Mouse (Mus musculus): ENCODE measurements around the gene Haus8.
"Not testable (repeated sequence)": the region's sequence is repeated elsewhere in the genome, so short reads cannot be mapped to it uniquely, and the experiment has no call there.

The Haus8 gene

DNA sequence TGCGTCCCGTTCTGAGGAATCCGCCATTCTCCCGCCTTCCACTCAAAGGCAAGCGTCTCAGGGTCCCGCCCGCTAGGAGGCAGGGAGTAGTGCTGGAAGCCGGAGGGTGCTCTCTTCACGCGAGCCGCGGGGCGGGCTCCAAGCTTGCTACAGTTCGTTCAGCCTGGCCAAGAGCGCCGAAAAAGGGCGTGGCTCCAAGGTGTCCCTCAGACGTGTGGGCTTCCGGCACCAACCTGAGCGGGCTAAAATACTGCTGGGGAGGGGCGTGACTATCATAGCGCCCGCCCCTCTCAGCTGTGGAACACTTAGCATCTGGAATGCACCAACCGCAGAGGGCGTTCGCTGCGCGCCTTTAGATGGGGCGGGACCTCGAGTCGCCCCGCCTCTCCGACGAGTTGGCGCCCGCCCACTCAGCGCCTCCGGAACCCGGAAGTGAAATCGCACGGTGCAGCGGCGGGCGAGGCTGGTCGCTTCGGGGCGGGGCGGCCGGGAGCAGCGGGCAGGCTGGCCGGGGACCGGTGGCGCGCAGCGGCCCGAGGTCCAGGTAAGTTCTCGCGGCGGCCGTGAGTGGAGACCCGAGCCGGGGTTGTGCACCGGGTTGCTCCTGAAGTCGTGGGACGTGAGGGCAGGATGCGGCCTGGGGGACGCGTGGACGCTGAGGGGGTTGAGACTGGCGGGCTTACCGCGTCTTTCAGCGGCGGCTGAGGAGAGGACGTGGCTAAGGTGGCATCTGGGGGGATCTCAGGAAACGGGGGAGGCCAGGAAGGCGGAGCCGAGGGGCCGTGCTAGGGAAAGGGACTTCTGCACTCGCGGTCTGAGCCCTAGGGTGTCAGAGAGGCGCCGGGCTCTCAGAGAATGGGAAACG, at the start of gene Haus8, which contains the start of gene Myo9b:
Haus8 (minus strand) TSS at position 649 of the 865 bp plus-strand sequence.
Myo9b (plus strand) TSS at position 429 of the 865 bp plus-strand sequence.
- DNase-seq, result peak; percentile 92

DNA sequence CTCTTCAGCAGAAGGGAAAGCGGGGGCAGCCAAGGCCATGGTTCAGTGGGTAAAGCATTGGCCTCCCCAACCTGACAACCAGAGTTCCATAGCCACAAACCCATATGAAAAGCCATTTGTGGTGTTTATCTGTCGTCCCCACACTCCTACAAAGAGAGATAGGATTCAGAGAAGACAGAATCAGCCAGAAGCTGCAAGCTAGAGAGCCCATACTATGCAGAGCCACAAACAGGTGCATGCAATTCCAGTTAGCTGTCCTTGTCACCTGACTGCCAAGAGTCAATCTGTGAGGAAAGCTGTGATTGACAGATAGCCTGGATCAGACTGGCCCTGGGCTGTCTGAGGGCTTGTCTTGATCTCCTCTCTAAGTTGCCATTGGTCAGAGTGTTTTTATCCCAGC, 47.0 kb upstream of the Haus8 start:
- not testable (repeated sequence) for DNase-seq

DNA sequence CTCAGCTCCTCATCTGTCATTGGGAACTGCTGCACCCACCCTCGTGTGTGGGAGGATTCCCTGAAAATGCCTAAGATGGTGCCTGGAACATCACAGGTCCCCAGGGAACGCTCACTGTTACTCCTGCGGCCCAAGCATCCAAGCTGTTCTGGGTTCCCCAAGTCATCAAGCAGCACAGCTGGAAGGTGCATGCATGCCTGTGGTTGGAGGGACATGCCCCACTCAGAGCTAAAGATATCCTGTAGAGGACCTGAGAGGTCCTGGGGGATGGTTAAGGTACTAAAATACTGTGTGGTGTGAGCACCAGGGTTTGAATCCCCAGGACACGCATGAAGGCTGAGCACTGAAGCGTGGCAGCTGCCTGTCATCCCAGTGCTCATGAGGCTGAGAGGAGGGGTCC, 45.9 kb upstream of the Haus8 start:
- not testable (repeated sequence) for DNase-seq

DNA sequence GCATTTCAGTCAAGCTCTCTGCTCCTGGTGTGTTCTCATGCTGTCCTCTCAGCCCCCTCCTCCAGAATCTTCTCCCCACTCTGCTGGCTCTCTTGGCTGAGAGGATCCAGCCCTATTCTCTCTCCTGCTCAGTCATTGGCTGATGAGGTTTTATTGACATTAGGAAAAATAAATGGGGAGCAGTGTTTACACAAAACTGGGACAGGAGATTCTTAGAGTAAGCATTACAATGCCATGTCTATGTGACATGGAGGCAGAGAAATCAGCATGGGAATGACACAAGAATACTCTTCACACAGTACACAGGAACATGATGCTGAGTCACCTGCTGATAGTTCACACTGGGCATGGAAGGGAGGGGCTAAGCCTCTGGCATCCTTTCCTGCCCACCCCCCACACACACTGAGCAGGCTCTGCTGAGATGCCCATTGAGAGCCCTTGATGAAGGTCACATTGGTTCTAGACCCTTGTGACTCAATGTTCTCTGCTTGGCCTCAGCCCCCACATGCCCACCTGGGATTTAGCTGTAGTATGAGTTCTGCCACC, 43.8 kb upstream of the Haus8 start:
- DNase-seq, result no peak

DNA sequence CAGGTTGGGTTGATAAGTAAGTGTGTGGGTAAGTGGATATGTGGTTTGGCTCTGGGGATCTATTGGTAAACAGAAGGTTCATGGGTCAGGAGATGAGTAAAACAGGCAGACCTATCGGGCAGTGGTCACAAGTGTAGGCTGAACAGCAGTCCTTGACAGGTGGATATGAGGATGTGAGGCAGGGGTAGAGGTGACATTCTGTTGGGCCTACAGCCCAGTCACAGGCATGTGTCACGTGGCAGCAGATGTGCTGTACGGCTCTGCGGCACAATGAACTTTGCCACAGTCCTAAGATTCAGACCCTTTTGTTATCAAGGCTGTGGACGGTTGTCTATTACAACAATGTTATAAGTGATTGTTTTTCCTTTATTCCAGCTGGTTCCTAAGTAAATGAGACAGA, 43.2 kb upstream of the Haus8 start:
- no peak for DNase-seq

DNA sequence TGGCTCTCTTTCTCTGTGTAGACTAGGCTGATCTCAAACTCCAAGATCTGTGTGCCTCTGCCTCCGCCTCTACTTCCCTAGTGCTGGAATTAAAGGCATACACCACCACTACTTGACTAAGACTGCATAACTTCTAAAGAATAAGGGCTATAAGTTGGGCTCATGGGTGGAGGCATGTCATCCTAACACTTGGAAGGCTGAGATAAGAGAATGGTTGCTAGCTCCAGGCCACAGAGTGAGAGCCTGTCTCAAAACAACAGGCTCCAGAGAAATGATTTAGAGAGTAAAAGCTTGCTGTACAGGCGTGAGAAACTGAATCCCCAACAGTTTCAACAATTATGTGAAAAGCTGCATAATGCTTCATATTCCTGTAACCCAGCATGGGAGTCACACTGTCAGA, 41.2 kb upstream of the Haus8 start:
- no peak for DNase-seq

DNA sequence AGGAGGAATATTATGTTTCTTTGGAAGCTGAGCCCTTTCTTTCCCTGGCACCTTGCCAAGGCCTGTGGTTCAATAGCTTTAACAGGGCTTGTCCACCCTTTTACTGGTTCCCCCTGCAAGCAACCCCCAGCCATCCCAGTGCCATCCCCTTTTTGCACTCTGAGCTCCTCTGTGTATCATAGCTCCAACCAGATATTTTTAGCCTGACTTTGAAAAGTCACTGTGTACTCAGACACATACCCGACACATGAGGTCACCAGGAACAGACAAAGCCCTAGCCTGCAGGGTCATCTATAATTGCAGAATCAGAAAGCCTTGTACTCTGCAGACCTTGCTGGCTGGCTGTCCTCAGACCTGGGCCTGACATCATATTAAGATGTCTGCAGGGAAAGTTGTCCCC, 40.0 kb upstream of the Haus8 start:
- DNase-seq, result no peak

DNA sequence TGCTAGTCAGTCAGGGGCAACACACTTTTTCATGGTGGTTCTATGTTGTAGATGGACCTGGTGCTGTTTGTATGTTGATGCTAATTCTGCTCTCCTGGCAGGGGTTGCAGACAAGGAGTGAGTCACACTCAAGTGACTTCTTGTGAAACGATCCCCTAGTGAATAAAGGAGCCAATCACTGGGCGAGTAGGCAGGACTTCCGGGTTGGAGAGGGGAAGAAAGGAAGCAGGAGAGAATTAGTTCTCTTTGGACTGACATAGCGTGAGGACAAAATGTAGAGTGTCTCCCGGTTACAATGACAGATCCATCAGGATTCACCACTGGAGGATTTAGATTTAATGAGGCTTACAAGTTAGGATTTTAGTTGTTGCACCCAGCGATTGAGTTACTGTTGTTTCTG, 37.7 kb upstream of the Haus8 start:
- no peak for DNase-seq

DNA sequence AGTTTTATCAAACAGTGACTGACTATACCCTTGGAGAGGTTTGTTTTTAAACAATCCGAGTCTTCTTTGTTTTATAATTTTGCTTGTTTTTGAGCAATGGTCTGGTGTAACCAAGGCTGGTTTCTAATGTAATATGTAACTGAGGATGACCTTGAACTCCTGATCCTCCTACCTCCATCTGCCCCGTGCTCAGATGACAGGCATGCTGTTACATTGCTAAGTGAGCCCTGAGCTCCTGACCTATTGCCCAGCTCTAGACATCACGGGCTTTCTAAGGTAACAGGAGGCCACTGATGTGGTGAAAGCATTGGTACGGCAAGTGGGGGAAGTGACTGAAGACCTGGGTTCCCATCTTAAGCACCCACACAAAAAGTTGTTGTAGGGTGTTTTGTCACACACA, 35.2 kb upstream of the Haus8 start:
- DNase-seq, result no peak

DNA sequence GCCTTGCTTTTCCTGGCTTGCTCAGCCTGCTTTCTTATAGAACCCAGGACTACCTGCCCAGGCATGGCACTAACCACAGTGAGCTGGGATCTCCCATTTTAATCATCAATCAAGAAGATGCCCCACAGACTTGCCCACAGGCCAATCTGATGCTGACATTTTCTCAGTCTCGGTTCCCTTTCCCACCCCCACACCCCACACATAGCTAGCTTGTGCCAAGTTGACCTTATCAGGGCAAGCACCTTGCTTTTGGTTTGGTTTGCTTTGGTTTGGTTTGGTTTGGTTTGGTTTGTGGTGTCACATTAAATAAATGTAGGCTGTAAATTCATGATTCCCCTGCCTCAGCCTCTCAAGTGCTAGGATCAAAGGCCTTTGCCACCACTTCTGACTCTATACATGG, 34.6 kb upstream of the Haus8 start:
- no peak for DNase-seq

DNA sequence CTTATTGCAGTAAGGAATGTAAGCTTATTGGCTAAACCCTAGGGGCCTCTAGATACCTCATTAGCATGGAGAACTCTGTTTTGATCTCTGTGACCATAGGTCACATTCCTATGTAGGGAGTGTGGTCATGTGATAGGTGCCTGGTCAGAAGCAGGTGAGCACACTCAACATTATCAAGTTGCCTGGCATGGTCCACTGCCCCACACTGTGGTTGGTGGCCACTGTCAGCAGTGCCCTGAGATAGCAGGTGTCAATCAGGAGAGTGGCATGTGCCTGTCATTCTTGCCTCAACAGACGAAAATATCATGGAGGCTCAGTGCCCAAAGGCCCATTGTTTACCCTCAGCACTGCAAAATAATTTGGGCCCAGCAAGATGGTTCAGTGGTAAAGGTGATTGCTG, 33.3 kb upstream of the Haus8 start:
- no peak for DNase-seq

DNA sequence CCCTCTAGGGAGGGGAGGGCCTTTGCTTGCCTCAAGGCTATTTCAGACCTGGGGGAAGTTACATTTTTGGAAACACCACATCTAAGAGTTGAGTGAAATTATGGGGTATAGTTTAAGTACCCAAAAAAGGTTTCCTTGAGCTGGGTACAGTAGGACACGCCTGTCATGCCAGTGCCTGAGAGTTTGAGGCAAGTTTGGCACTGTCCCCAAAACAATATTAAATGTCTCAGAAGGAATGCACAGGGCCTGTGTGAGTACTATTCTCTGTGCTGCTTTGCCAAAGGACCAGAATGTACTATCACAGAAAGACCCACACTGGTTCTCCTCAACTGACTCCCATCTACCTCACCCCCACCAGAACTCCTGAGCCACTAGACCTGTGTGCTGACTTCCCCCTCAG, 30.9 kb upstream of the Haus8 start:
- no peak for DNase-seq

DNA sequence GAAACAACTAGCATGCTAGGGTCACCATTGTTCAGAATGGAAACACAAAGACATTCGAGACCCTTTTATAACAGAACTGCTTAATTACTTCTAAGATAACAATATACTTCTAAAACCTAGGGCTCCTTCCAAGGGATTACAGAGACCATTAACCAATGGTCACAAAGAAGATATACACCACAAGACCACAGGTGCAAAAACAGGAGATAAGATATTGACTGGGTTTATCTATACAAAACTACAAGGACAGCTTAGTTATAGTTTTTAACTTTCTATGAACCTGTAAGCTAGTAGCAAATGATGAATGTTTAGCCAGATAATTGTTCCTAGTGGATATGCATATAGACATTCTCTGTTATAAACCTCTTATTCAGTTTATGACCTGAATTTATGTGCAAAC, 30.1 kb upstream of the Haus8 start:
- no peak for DNase-seq

DNA sequence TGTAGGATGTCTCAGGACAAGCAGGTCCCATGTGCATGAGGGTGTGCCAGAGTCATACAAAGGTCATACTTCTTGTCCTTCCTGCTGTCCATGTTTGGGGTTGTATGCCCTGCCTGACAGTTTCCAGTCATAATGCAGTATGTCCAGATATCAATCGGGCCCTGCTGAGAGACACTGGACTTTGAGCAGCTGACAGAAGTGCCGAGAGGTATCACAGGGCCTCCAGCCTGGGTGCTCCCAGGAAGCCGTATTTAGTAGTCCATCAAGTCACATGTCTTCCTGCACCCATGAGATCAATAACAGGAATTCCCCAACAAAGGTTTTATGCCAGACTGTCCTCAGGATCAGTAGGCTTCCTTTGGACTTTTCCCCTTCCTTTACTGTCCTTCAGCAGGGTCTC, 27.0 kb upstream of the Haus8 start:
- no peak for DNase-seq

DNA sequence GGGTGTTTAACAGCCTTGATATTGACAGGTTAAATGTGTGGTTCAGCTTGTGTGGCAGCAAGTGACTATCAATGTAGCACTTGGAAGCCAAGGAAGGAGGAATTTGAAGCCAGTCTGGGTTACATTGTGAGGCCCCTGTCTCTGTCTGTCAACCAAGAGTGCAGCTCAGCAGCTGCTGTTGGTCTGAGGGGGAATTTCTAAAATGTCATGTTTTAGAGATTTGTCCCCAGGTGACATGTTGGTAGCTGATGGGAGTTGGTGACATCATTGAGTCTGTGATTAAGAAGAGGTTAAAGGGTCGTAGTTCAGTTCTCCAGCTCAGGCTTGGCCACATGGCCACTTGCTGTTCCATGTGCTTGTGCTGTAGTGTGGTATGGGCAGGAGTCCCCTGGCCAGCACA, 24.7 kb upstream of the Haus8 start:
- no peak for DNase-seq

DNA sequence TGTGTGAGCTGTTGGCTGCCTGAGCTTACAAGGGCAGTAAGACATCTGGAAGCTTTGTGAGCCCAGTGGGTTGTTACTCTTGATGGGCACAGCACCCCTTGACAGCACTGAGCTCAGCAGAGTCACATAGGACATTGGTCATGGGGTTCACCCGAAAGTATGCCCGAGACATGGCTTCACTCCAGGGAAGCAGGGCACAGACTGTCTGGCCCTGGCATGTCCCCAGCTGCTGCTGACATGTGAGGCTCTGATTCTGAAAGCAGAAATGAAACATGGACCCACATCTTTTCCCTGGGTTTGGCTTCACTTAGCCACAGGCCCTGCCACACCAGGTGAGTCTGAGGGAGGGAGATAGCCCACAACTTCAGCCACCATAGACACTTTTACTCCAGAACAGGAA, 24.1 kb upstream of the Haus8 start:
- DNase-seq, result no peak

DNA sequence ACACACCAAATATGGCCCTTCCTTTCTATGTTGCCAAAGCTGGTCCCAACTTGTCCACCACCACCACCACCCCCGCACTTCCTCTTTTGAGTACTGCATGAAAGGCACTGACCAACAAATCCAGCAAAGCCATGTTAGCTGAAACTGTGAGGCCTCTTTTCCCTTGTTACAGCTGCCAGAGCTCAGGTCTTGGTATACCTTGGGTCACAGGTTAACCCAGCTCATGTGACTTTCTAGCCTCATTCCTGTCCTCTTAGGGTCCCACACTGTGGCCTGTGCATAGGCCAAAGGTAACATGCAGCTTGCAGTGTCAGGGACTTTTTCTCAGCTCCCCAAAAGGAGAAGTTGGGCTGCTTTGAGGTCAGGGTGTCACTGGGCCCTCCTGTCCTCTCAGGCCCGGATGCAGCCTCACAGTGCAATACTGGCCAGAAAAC, 23.5 kb upstream of the Haus8 start:
- no peak for DNase-seq

DNA sequence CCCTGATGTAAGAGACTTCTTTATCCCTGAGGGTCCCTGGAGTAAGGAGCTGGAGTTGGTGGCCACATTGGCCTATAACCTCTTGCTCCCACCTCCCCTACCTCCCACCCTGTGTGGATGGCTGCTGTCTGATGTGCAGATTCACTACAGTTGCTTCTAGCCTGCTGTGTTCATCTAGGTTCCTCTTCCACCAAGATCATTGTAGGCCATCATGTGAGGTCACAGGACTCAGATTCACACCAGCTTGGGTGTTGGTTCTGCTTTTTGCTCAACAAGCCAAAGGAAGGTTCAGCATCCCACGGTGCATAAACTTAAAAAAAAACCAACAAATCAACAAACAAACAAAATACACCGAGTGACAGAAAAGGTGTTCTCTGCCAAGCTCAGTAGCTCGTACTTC, 21.2 kb upstream of the Haus8 start:
- DNase-seq, result not testable (repeated sequence)

DNA sequence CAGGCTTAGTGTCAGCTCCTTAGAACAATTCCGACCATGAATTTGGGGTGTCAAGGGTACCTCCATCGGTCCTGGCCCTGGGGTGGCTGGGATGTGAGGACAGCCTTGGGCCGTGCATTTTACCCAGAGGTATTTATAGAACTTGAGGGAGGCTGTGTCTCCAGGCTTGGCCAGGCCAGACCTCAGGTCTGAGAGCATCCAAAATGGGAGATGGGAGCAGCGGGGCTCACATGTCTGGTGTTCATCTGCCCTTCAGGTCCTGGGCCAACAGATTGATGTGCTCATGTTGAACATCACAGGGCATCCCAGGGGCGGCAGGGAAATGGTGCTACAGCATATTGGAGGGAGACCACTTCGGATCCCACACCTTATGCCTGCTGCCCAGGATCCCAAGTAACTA, 18.6 kb upstream of the Haus8 start:
- DNase-seq, result no peak

DNA sequence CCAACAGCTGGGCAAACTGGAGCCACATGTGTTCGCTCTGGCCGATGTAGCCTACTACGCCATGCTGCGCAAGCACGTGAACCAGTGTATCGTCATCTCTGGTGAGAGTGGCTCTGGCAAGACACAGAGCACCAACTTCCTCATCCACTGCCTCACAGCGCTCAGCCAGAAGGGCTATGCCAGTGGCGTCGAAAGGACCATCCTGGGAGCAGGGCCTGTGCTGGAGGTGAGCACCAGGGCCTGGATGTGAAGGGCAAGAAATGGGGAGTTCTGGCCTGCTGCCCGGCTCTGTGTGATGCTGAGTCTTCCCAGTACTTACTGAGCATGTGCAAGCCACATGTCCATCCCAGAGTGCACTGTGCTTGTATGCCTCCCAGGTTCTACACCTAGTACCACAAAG, 18.2 kb upstream of the Haus8 start:
- no peak for DNase-seq

DNA sequence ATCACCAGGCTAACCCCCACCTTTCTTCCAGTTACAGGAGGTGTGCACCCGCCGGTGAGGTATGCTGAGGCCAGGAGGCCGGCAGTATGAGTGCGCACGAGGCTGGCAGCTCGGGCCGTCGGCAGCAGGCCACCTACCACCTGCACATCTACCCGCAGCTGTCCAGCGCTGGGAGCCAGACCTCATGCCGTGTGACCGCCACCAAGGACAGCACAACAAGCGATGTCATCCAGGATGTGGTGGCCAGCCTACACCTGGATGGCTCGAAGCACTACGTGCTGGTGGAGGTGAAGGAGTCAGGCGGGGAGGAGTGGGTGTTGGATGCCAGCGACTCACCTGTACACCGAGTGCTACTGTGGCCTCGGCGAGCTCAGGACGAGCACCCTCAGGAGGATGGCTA, 17.5 kb upstream of the Haus8 start:
- DNase-seq, result no peak

DNA sequence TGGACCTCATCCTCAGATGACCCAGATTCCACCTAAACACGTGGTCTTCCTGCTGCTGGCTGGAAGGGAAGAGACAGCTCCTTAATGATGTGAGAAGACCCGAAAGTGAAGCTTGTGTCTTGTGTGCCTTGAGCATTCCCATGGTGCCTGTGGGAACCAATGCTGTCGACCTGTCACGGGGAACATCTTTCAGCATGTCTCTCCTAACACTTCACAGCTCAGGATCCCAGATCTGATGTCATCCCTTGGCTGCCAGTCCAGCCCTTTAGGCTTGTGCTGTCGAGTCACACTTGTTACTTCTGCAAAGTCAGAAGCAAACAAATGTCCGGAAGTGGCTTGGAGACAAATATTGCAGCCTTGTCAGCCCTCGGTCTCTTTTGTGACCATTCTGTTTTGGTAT, 16.4 kb upstream of the Haus8 start:
- DNase-seq, result no peak

DNA sequence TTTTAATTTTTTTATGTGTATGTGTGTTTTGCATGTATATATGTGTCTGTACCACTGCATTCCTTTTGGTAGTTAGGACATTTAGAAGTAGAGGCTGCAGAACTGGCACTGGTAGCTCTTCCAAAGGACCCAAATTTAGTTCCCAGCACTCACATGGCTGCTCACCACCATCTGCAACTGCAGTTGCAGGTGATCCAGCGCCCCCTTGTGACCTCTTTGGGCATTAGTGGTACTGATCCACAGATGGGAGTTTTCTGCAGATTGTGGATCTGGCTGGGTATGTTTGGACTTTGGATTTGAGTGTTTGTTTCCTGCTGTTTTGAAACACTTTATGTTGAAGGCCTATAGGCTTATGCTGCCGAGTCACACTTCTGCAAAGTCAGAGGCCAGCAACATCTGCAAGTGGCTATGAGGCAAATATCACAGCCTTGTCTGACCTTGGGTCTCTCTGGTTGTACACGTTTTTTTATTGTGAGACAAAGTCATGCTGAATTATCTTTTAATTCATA, 15.8 kb upstream of the Haus8 start:
- no peak for DNase-seq

DNA sequence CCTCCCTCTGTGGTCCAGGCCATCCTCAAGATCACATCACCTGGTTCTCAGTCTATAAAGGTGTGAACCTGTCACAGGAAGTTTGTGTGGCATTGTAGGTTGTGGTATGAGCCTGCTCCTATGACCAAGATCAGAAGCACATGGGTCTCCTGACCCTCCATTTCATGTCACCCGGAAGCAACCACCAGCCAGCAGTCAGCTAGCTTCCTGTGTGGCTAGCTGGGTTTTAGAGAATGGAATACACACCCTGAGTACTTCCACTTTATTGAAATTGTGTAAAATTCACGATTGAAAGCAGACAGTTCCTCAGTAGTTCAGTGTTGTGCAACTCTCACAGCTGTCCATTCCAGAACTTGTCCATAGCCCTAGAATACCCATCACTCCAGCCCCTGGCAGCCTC, 13.5 kb upstream of the Haus8 start:
- not testable (repeated sequence) for DNase-seq

DNA sequence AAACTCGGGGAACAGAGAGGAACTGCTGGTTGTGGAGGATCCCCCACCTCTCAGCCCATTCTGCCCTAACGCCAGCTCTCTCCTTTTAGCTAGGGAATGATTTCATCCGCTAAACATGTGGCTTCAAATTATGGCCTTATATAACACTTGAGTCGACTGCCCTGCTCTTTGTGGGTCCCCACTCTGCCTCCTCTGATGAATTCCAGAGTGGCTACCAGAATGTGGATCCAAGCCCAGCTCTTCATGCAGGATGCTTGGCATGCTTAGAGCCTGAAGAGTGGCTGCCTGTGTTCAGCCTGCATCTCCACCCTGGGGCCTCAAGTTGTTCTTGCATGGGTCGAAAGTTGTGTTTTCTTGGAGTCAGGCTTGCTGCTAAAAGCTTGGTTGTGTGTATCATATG, 9.9 kb upstream of the Haus8 start:
- DNase-seq, result no peak
